Mouse (Mus musculus) liver, embryonic 14.5 days (tissue): ENCODE measurements around the gene Hspb6.

ENCODE experiments used
- CTCF ChIP-seq: IDR thresholded peaks from 2 replicates; pipeline ENCODE4 v1.5.1; 2016; ENCODE audit warnings: antibody characterized with exemption, low read depth, control low read depth
- EP300 ChIP-seq: IDR thresholded peaks from 2 replicates; pipeline ENCODE4 v1.6.1; 2016; ENCODE audit warnings: antibody characterized with exemption, low read depth

DNA sequence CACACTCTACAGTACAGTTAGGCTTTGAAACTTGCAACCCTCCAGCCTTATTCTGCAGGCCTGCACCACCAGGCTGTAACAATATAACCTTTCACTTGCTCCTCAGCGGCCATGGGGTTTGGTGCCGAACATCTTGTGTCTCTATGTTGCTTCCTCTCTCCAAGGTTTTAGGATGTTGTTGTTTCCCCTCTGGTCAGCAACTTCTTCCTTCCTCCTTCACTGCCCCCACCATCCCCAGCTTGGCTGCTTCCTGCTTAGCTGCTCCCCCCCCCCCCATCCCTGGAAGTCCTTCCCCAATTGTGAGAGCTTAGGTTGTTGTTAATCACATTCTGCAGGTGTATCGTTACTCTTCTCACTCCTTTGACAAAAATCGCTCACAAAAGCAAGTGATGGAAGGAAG, 43.9 kb upstream of the Hspb6 start:
- no peak for TF ChIP-seq CTCF
- no peak for TF ChIP-seq EP300
